Mouse (Mus musculus) adipocyte (in vitro differentiated cells): Measurements from ENCODE around the gene Klf11.
"Not testable (repeated sequence)": the region's sequence is repeated elsewhere in the genome, so short reads cannot be mapped to it uniquely, and the experiment has no call there.

Experiments
- DNase-seq: peaks from one replicate; pipeline ENCODE4 v3.0.0-alpha.2; 2016; ENCODE audit warnings: low spot score

Klf11 gene

GRCm38 (mm10) chr12:24651063-24651557, at the start of gene Klf11:
Gene Klf11 (plus strand): TSS chr12:24651274.
- DNase-seq = peak; percentile 92

- DNase-seq = peak; percentile 80
These were observed 47.8 kb upstream of the Klf11 start for GRCm38 (mm10) chr12:24603266-24603665.

- no peak for DNase-seq
These were observed 44.9 kb upstream of the Klf11 start for GRCm38 (mm10) chr12:24606166-24606565.

GRCm38 (mm10) chr12:24612591-24612990, 38.5 kb upstream of the Klf11 start:
- DNase-seq = no peak

- no peak for DNase-seq
These were observed 36.5 kb upstream of the Klf11 start for GRCm38 (mm10) chr12:24614452-24615075.

GRCm38 (mm10) chr12:24615140-24615539, 35.9 kb upstream of the Klf11 start:
- no peak for DNase-seq

- DNase-seq = no peak
These were observed 31.6 kb upstream of the Klf11 start for GRCm38 (mm10) chr12:24619436-24619835.

GRCm38 (mm10) chr12:24623486-24624251, 27.4 kb upstream of the Klf11 start:
- DNase-seq = no peak

GRCm38 (mm10) chr12:24626401-24626800, 24.7 kb upstream of the Klf11 start:
- no peak for DNase-seq

GRCm38 (mm10) chr12:24627215-24627614, 23.9 kb upstream of the Klf11 start:
- peak; percentile 72 for DNase-seq

GRCm38 (mm10) chr12:24630220-24630619, 20.9 kb upstream of the Klf11 start:
- DNase-seq = peak; percentile 69

GRCm38 (mm10) chr12:24632404-24632803, 18.7 kb upstream of the Klf11 start:
- no peak for DNase-seq

GRCm38 (mm10) chr12:24633753-24634191, 17.3 kb upstream of the Klf11 start:
- no peak for DNase-seq

GRCm38 (mm10) chr12:24634212-24634611, 16.9 kb upstream of the Klf11 start:
- DNase-seq = no peak

GRCm38 (mm10) chr12:24634648-24635047, 16.4 kb upstream of the Klf11 start:
- no peak for DNase-seq

- not testable (repeated sequence) for DNase-seq
These were observed 12.3 kb upstream of the Klf11 start for GRCm38 (mm10) chr12:24638787-24639186.

GRCm38 (mm10) chr12:24642370-24642802, 8.7 kb upstream of the Klf11 start:
- peak; percentile 96 for DNase-seq

GRCm38 (mm10) chr12:24644125-24644571, 6.9 kb upstream of the Klf11 start:
- DNase-seq = peak; percentile 60

GRCm38 (mm10) chr12:24645901-24646300, 5.2 kb upstream of the Klf11 start:
- DNase-seq = no peak

- peak; percentile 50 for DNase-seq
These were observed 3.0 kb upstream of the Klf11 start for GRCm38 (mm10) chr12:24648094-24648493.

- DNase-seq = no peak
These were observed 535 bp upstream of the Klf11 start for GRCm38 (mm10) chr12:24650415-24651062.

- DNase-seq = peak; percentile 93
These were observed 718 bp downstream of the Klf11 start for GRCm38 (mm10) chr12:24651642-24652342.
